Comparison of ENCODE assay signal across 8 mouse cellular contexts in the genomic region with DNA sequence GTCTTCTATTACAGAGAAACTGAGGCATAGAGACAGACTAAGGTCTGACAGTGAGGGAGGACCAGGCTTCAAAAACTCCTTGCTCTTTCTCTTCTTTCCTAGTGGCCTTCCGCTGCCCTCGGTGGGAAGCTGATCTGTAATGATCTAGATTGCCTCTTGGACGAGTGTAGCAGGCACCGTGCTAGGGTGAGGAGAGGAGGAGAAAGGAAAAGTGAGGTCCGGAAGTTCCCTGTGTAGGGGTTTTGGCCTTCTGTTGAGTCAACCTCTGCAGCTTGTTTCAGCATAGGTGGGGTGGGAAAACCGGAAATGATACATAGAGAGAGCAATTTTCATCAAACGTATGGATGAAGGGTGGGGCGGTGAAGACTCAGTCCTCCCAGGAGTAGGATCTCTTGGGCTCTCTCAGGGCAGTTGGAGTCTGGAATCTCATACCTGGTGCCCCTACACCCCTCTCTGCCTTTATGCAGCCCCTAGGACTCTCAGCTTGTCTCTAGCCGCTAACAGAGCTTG. TPM values are rescaled to one million over a fixed set of nuclear protein-coding genes. Genes with fewer than 3 reads are reported as not detected.
DNase-seq lines count a peak whose midpoint lies in the region; ATAC-seq and TF ChIP-seq lines count a peak whose summit lies in the region.

No protein-coding gene starts in this region.

- H3K27ac ChIP-seq in forebrain, embryonic 10.5 days, result no peak overlapping the region
- H3K27ac ChIP-seq in forebrain, embryonic 12.5 days, result no peak overlapping the region
- H3K27ac ChIP-seq in midbrain, embryonic 10.5 days (replicated peaks), result no peak overlapping the region
- no peak overlapping the region for H3K27ac ChIP-seq in midbrain, embryonic 16.5 days (ENCODE audit: low read length)
- no peak overlapping the region; the same call in 1 of the 2 replicates for H3K27ac ChIP-seq in hindbrain, embryonic 16.5 days (ENCODE audit: low read depth, low read length)
- no peak overlapping the region for H3K27ac ChIP-seq in olfactory bulb, adult 2 months (ENCODE audit: insufficient read depth, low read depth, low read length)

- no peaks in the 10 kb centered on the region for H3K36me3 ChIP-seq in forebrain, embryonic 10.5 days (replicated peaks)
- H3K36me3 ChIP-seq in forebrain, embryonic 12.5 days (replicated peaks), result no peaks in the 10 kb centered on the region
- no peaks in the 10 kb centered on the region for H3K36me3 ChIP-seq in midbrain, embryonic 10.5 days
- no peaks in the 10 kb centered on the region for H3K36me3 ChIP-seq in midbrain, embryonic 16.5 days (ENCODE audit: control insufficient read depth, insufficient read depth, low read length)
- H3K36me3 ChIP-seq in hindbrain, embryonic 16.5 days (ENCODE audit: control insufficient read depth, insufficient read depth, low read length), result no peaks in the 10 kb centered on the region

- no peak overlapping the region for H3K9ac ChIP-seq in forebrain, embryonic 12.5 days
- H3K9ac ChIP-seq in midbrain, embryonic 16.5 days (ENCODE audit: low read depth, low read length), result no peak overlapping the region
- H3K9ac ChIP-seq in hindbrain, embryonic 16.5 days (ENCODE audit: low read depth, low read length), result no peak overlapping the region

- no peaks in the 10 kb centered on the region for H3K9me3 ChIP-seq in forebrain, embryonic 10.5 days
- H3K9me3 ChIP-seq in forebrain, embryonic 12.5 days, result no peaks in the 10 kb centered on the region
- no peaks in the 10 kb centered on the region for H3K9me3 ChIP-seq in midbrain, embryonic 10.5 days (replicated peaks)
- no peaks in the 10 kb centered on the region for H3K9me3 ChIP-seq in midbrain, embryonic 16.5 days (replicated peaks; ENCODE audit: control insufficient read depth, low read length, poor library complexity, severe bottlenecking)
- H3K9me3 ChIP-seq in hindbrain, embryonic 16.5 days (ENCODE audit: control insufficient read depth, low read length), result no peaks in the 10 kb centered on the region

- TF ChIP-seq CTCF in olfactory bulb, adult 2 months (IDR thresholded peaks at IDR 0.05; ENCODE audit: insufficient read depth, low read depth, low read length), result no peak

- H3K27me3 ChIP-seq in forebrain, embryonic 10.5 days (ENCODE audit: poor library complexity, severe bottlenecking), result peaks cover 38% of the 10 kb centered on the region
- peaks cover 35% of the 10 kb centered on the region for H3K27me3 ChIP-seq in forebrain, embryonic 12.5 days
- peaks cover 32% of the 10 kb centered on the region for H3K27me3 ChIP-seq in midbrain, embryonic 10.5 days (ENCODE audit: low read depth, poor library complexity, severe bottlenecking)
- H3K27me3 ChIP-seq in midbrain, embryonic 16.5 days (ENCODE audit: control insufficient read depth, insufficient read depth, low read depth, low read length), result peaks cover 7% of the 10 kb centered on the region
- 0 out of 2 replicates have a peak, but pooled peaks cover 2% of the 10 kb centered on the region for H3K27me3 ChIP-seq in hindbrain, embryonic 16.5 days (replicated peaks; ENCODE audit: control insufficient read depth, insufficient read depth, low read length)

- no peak for ATAC-seq in forebrain, embryonic 12.5 days (ENCODE audit: low FRiP score)
- ATAC-seq in midbrain, embryonic 16.5 days, result no peak
- ATAC-seq in hindbrain, embryonic 16.5 days, result no peak

- TF ChIP-seq POLR2A in olfactory bulb, adult 2 months (IDR thresholded peaks at IDR 0.05; ENCODE audit: insufficient read depth, low read depth, low read length), result no peak

- peak overlapping the region; percentile 63; the same call in 1 of the 2 replicates for H3K4me3 ChIP-seq in forebrain, embryonic 10.5 days
- no peak overlapping the region for H3K4me3 ChIP-seq in forebrain, embryonic 12.5 days (replicated peaks)
- peak overlapping the region; percentile 73; the same call in 1 of the 2 replicates for H3K4me3 ChIP-seq in midbrain, embryonic 10.5 days
- no peak overlapping the region for H3K4me3 ChIP-seq in midbrain, embryonic 16.5 days (ENCODE audit: low read depth, low read length)
- H3K4me3 ChIP-seq in hindbrain, embryonic 16.5 days (ENCODE audit: low read length), result peak overlapping the region; percentile 68; the same call in 1 of the 2 replicates
- peak overlapping the region; percentile 12; the same call in 1 of the 2 replicates for H3K4me3 ChIP-seq in olfactory bulb, adult 2 months (ENCODE audit: insufficient read depth, low read depth, low read length)

- 50% methylated on average over 9 of the region's 9 CpGs for WGBS in forebrain, embryonic 10.5 days
- WGBS in forebrain, embryonic 12.5 days, result 55% methylated on average over 9 of the region's 9 CpGs
- WGBS in midbrain, embryonic 10.5 days, result 56% methylated on average over 9 of the region's 9 CpGs
- 62% methylated on average over 9 of the region's 9 CpGs for WGBS in midbrain, embryonic 16.5 days
- 60% methylated on average over 9 of the region's 9 CpGs for WGBS in hindbrain, embryonic 16.5 days
- 65% methylated on average over 9 of the region's 9 CpGs for WGBS in olfactory bulb, adult 2 months

- no peak for DNase-seq in forebrain, embryonic 10.5 days (ENCODE audit: extremely low spot score, low spot score)
- DNase-seq in midbrain, embryonic 10.5 days (ENCODE audit: low spot score), result no peak
- no peak for DNase-seq in retina, postnatal 1 day
- no peak for DNase-seq in gastrocnemius, adult 8-10 months (ENCODE audit: low spot score in 2 of 2)

- peaks cover 24% of the 10 kb centered on the region for H3K4me1 ChIP-seq in forebrain, embryonic 10.5 days
- H3K4me1 ChIP-seq in forebrain, embryonic 12.5 days, result peaks cover 18% of the 10 kb centered on the region
- peaks cover 24% of the 10 kb centered on the region for H3K4me1 ChIP-seq in midbrain, embryonic 10.5 days
- H3K4me1 ChIP-seq in midbrain, embryonic 16.5 days (ENCODE audit: control insufficient read depth, insufficient read depth, low read length), result peaks cover 6% of the 10 kb centered on the region; the same call in 1 of the 2 replicates
- peaks cover 12% of the 10 kb centered on the region for H3K4me1 ChIP-seq in hindbrain, embryonic 16.5 days (ENCODE audit: control insufficient read depth, insufficient read depth, low read depth, low read length)
- peaks cover 23% of the 10 kb centered on the region for H3K4me1 ChIP-seq in olfactory bulb, adult 2 months (ENCODE audit: control insufficient read depth, insufficient read depth, low read length)

- H3K4me2 ChIP-seq in forebrain, embryonic 12.5 days, result no peak overlapping the region
- no peak overlapping the region for H3K4me2 ChIP-seq in midbrain, embryonic 16.5 days (ENCODE audit: low read length)
- H3K4me2 ChIP-seq in hindbrain, embryonic 16.5 days (ENCODE audit: low read length), result peak overlapping the region; percentile 74

RNA-seq across cellular contexts. Expression of a gene that starts 1.5 kb away (rescaled TPM):
- polyA plus RNA-seq in forebrain, embryonic 10.5 days (2016; fragmentation: Nextera tagmentation; extraction: Ambion mirVana), result 2.9 TPM in 2 replicates
- polyA plus RNA-seq in forebrain, embryonic 12.5 days (2016; fragmentation: Nextera tagmentation; extraction: Ambion mirVana), result 2.0 and 2.1 TPM in 2 replicates
- 3.4 and 4.0 TPM in 2 replicates for polyA plus RNA-seq in midbrain, embryonic 10.5 days (2016; fragmentation: Nextera tagmentation; extraction: Ambion mirVana)
- 2.8 and 3.6 TPM in 2 replicates for polyA plus RNA-seq in midbrain, embryonic 16.5 days (2015; fragmentation: Nextera tagmentation; extraction: Ambion mirVana)
- 6.7 and 7.1 TPM in 2 replicates for polyA plus RNA-seq in hindbrain, embryonic 16.5 days (2015; fragmentation: Nextera tagmentation; extraction: Ambion mirVana)
- polyA plus RNA-seq in olfactory bulb, adult 2 months (2012; ENCODE audit: insufficient read depth, insufficient read length, low replicate concordance, missing spikeins), result not detected in 2 replicates
- total RNA-seq in gastrocnemius, adult 8-10 months (2022), result 1 to 10 TPM; 4.1 to 10.0 (median 7.3) TPM

RNA-seq across cellular contexts. Expression of a gene that starts 34.5 kb away (rescaled TPM):
- 0.32 and 0.37 TPM in 2 replicates for polyA plus RNA-seq in forebrain, embryonic 10.5 days (2016; fragmentation: Nextera tagmentation; extraction: Ambion mirVana)
- polyA plus RNA-seq in forebrain, embryonic 12.5 days (2016; fragmentation: Nextera tagmentation; extraction: Ambion mirVana), result 0.34 and 0.45 TPM in 2 replicates
- polyA plus RNA-seq in midbrain, embryonic 10.5 days (2016; fragmentation: Nextera tagmentation; extraction: Ambion mirVana), result 0.27 and 0.37 TPM in 2 replicates
- 1.2 and 1.5 TPM in 2 replicates for polyA plus RNA-seq in midbrain, embryonic 16.5 days (2015; fragmentation: Nextera tagmentation; extraction: Ambion mirVana)
- polyA plus RNA-seq in hindbrain, embryonic 16.5 days (2015; fragmentation: Nextera tagmentation; extraction: Ambion mirVana), result 1.4 and 2.0 TPM in 2 replicates
- polyA plus RNA-seq in olfactory bulb, adult 2 months (2012; ENCODE audit: insufficient read depth, insufficient read length, low replicate concordance, missing spikeins), result not detected in 2 replicates
- total RNA-seq in gastrocnemius, adult 8-10 months (2022), result 1 to 10 TPM in 1 of 4 experiments, under 1 TPM in 3; 0.27 to 1.1 (median 0.40) TPM

RNA-seq across cellular contexts. Expression of a gene that starts 60.0 kb away (rescaled TPM):
- polyA plus RNA-seq in forebrain, embryonic 10.5 days (2016; fragmentation: Nextera tagmentation; extraction: Ambion mirVana), result 50.6 TPM in 2 replicates
- 47.2 and 48.0 TPM in 2 replicates for polyA plus RNA-seq in forebrain, embryonic 12.5 days (2016; fragmentation: Nextera tagmentation; extraction: Ambion mirVana)
- polyA plus RNA-seq in midbrain, embryonic 10.5 days (2016; fragmentation: Nextera tagmentation; extraction: Ambion mirVana), result 49.7 and 53.6 TPM in 2 replicates
- 41.5 and 46.0 TPM in 2 replicates for polyA plus RNA-seq in midbrain, embryonic 16.5 days (2015; fragmentation: Nextera tagmentation; extraction: Ambion mirVana)
- 33.0 and 40.6 TPM in 2 replicates for polyA plus RNA-seq in hindbrain, embryonic 16.5 days (2015; fragmentation: Nextera tagmentation; extraction: Ambion mirVana)
- 336 TPM in 1 of 2 replicates, not detected in the other for polyA plus RNA-seq in olfactory bulb, adult 2 months (2012; ENCODE audit: insufficient read depth, insufficient read length, low replicate concordance, missing spikeins)
- 10 to 100 TPM; 34.1 to 50.1 (median 38.7) TPM for total RNA-seq in gastrocnemius, adult 8-10 months (2022)

Comparison
In these comparisons a context has a peak if more than half of its experiments do, and no peak if none do; other contexts are left out.
1. H3K4me3 ChIP-seq: peak in forebrain, embryonic 10.5 days (single experiment), midbrain, embryonic 10.5 days (single experiment), hindbrain, embryonic 16.5 days (single experiment) and olfactory bulb, adult 2 months (single experiment); none in forebrain, embryonic 12.5 days (single experiment) and midbrain, embryonic 16.5 days (single experiment).